ENCODE assay signal across 21 mouse cellular contexts in the genomic region with DNA sequence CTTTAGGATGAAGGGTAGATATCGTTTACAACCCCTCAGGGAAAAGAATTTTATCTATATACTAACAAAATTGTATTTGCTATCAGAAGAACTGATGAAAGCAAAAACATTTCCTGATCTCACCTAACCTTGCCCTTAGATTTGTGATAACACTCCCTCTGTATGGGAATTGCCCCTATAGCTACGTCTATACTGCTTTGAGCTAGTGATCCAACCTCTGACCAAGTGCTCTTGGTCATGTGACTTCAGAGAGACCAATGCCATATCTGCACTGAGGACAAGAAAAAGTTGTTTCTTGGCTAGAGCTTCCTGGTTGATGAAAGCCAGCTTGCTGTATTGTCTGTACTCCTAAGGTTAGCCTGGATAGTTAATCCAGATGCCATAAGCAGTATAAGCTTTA. TPM values are rescaled to one million over a fixed set of nuclear protein-coding genes. Genes with fewer than 3 reads are reported as not detected.
A peak's percentile ranks its signal among the peaks of the same experiment; 100 is the strongest.
DNase-seq lines count a peak whose midpoint lies in the region; ATAC-seq and TF ChIP-seq lines count a peak whose summit lies in the region.
"Had no signal": no experiment of that assay in that cellular context is flagged by ENCODE, and none has a peak within 500 bp of the region (broad histone marks: within the 10 kb centered on the region; RNA-seq: fewer than 3 reads in every experiment).

No protein-coding gene starts in this region.

- H3ac ChIP-seq in C2C12 (ENCODE audit: control insufficient read depth, insufficient read length, low read depth), result no peak overlapping the region

- no peak for ATAC-seq in heart, embryonic 11.5 days (replicated peaks; ENCODE audit: insufficient number of reproducible peaks, low FRiP score, low TSS enrichment)
- ATAC-seq in intestine, embryonic 16.5 days, result peak; percentile 74
- ATAC-seq: activated CD4-positive, CD25-positive, alpha-beta regulatory T cell, adult 4 months; CD4-positive, CD25-positive, alpha-beta regulatory T cell, adult 4 months; forebrain, embryonic 13.5 days; forebrain, embryonic 15.5 days; Patski had no signal

- H3K9me3 ChIP-seq in heart, embryonic 10.5 days, result no peaks in the 10 kb centered on the region
- no peaks in the 10 kb centered on the region for H3K9me3 ChIP-seq in heart, embryonic 11.5 days (replicated peaks; ENCODE audit: control insufficient read depth, low read length)
- no peaks in the 10 kb centered on the region for H3K9me3 ChIP-seq in intestine, embryonic 16.5 days (ENCODE audit: control insufficient read depth, low read length)
- H3K9me3 ChIP-seq: embryonic facial prominence, embryonic 10.5 days; embryonic facial prominence, embryonic 12.5 days; forebrain, embryonic 13.5 days; forebrain, embryonic 15.5 days; G1E had no signal

- peak; percentile 5 for DNase-seq in heart, embryonic 10.5 days (ENCODE audit: low spot score)
- DNase-seq in layer of hippocampus, adult 18-20 months (ENCODE audit: low spot score in 2 of 2), result no peak
- no peak for DNase-seq in lung, postnatal 14 days
- DNase-seq: adrenal gland, adult 8-10 months; adrenal gland, postnatal 14 days; adrenal gland, postnatal 36 days; cerebellum, adult 11-12 months; cerebellum, adult 2 months; cerebellum, adult 9-10 months had no signal

- H3K4me2 ChIP-seq in heart, embryonic 11.5 days, result no peak overlapping the region
- no peak overlapping the region for H3K4me2 ChIP-seq in intestine, embryonic 16.5 days (ENCODE audit: low read depth, low read length)
- H3K4me2 ChIP-seq: embryonic facial prominence, embryonic 12.5 days; forebrain, embryonic 13.5 days; forebrain, embryonic 15.5 days had no signal

- H3K27me3 ChIP-seq in heart, embryonic 10.5 days (ENCODE audit: insufficient read depth, poor library complexity, severe bottlenecking), result no peaks in the 10 kb centered on the region
- H3K27me3 ChIP-seq in heart, embryonic 11.5 days (ENCODE audit: control insufficient read depth, insufficient read depth, low read length), result no peaks in the 10 kb centered on the region
- H3K27me3 ChIP-seq in C2C12 (ENCODE audit: control insufficient read depth, insufficient read depth, insufficient read length), result no peaks in the 10 kb centered on the region
- no peaks in the 10 kb centered on the region for H3K27me3 ChIP-seq in intestine, embryonic 16.5 days (replicated peaks; ENCODE audit: control insufficient read depth, insufficient read depth, low read length)
- H3K27me3 ChIP-seq: CH12.LX; embryonic facial prominence, embryonic 12.5 days; forebrain, embryonic 13.5 days; forebrain, embryonic 15.5 days; Patski had no signal

- H3K79me3 ChIP-seq in C2C12 (ENCODE audit: low read depth), result no peaks in the 10 kb centered on the region

- no peak for TF ChIP-seq CTCF in C2C12 (IDR thresholded peaks at IDR 0.05; ENCODE audit: control insufficient read depth, insufficient read depth, insufficient read length)

- H3K36me3 ChIP-seq in heart, embryonic 10.5 days, result no peaks in the 10 kb centered on the region
- H3K36me3 ChIP-seq in heart, embryonic 11.5 days (ENCODE audit: control insufficient read depth, insufficient read depth, low read length), result no peaks in the 10 kb centered on the region
- H3K36me3 ChIP-seq in C2C12 (ENCODE audit: control insufficient read depth, insufficient read depth), result no peaks in the 10 kb centered on the region
- H3K36me3 ChIP-seq in intestine, embryonic 16.5 days (ENCODE audit: control insufficient read depth, insufficient read depth, low read length), result no peaks in the 10 kb centered on the region
- H3K36me3 ChIP-seq: embryonic facial prominence, embryonic 10.5 days; embryonic facial prominence, embryonic 12.5 days; forebrain, embryonic 15.5 days; G1E had no signal

- H3K4me3 ChIP-seq in heart, embryonic 10.5 days, result no peak overlapping the region
- no peak overlapping the region for H3K4me3 ChIP-seq in heart, embryonic 11.5 days (ENCODE audit: low read depth, low read length)
- H3K4me3 ChIP-seq in C2C12 (ENCODE audit: insufficient read depth, poor library complexity, severe bottlenecking), result no peak overlapping the region
- no peak overlapping the region for H3K4me3 ChIP-seq in intestine, embryonic 16.5 days (ENCODE audit: low read length)
- H3K4me3 ChIP-seq: embryonic facial prominence, embryonic 10.5 days; embryonic facial prominence, embryonic 12.5 days; forebrain, embryonic 13.5 days; forebrain, embryonic 15.5 days had no signal

- no peak overlapping the region for H3K27ac ChIP-seq in heart, embryonic 10.5 days
- H3K27ac ChIP-seq in heart, embryonic 11.5 days (ENCODE audit: low read depth, low read length), result no peak overlapping the region
- H3K27ac ChIP-seq in intestine, embryonic 16.5 days (ENCODE audit: low read length), result no peak overlapping the region
- H3K27ac ChIP-seq: embryonic facial prominence, embryonic 10.5 days; embryonic facial prominence, embryonic 12.5 days; forebrain, embryonic 13.5 days; forebrain, embryonic 15.5 days had no signal

- no peak overlapping the region for H3K9ac ChIP-seq in heart, embryonic 11.5 days (ENCODE audit: low read depth, low read length)
- no peak overlapping the region for H3K9ac ChIP-seq in intestine, embryonic 16.5 days (ENCODE audit: low read depth, low read length)
- H3K9ac ChIP-seq: embryonic facial prominence, embryonic 12.5 days; forebrain, embryonic 13.5 days; forebrain, embryonic 15.5 days had no signal

- no peaks in the 10 kb centered on the region for H3K4me1 ChIP-seq in heart, embryonic 10.5 days
- H3K4me1 ChIP-seq in heart, embryonic 11.5 days (ENCODE audit: control insufficient read depth, insufficient read depth, low read length), result no peaks in the 10 kb centered on the region
- H3K4me1 ChIP-seq in intestine, embryonic 16.5 days (ENCODE audit: control insufficient read depth, insufficient read depth, low read length), result no peaks in the 10 kb centered on the region
- H3K4me1 ChIP-seq: embryonic facial prominence, embryonic 10.5 days; embryonic facial prominence, embryonic 12.5 days; forebrain, embryonic 13.5 days; forebrain, embryonic 15.5 days had no signal

- no peaks in the 10 kb centered on the region for H3K79me2 ChIP-seq in C2C12 (ENCODE audit: control insufficient read depth, insufficient read depth)

- 83% methylated on average over 2 of the region's 2 CpGs for WGBS in heart, embryonic 10.5 days
- WGBS in heart, embryonic 11.5 days (ENCODE audit: insufficient replicate concordance), result 75% methylated on average over 2 of the region's 2 CpGs
- 58% methylated on average over 2 of the region's 2 CpGs for WGBS in intestine, embryonic 16.5 days

TF ChIP-seq in C2C12, 6 proteins besides CTCF, POLR2A, EP300 and RAD21:
- no peak for TF ChIP-seq CEBPB (IDR thresholded peaks at IDR 0.05; ENCODE audit: low read depth)
- TF ChIP-seq USF1 (IDR thresholded peaks at IDR 0.05; ENCODE audit: low read depth), result peak; percentile 45
TF ChIP-seq in C2C12: peak in this region for 1.

RNA-seq across cellular contexts. Expression of gene Pla2r1, which starts 48.2 kb away (rescaled TPM):
- polyA plus RNA-seq in heart, embryonic 10.5 days (2016; fragmentation: Nextera tagmentation; extraction: Ambion mirVana), result 3.5 and 4.1 TPM in 2 replicates
- 3.2 and 3.3 TPM in 2 replicates for polyA plus RNA-seq in heart, embryonic 11.5 days (2014; fragmentation: Nextera tagmentation; extraction: Ambion mirVana)
- polyA plus RNA-seq in C2C12 (2012; fragmentation: generic; extraction: Trizol), result 0.48 TPM
- polyA plus RNA-seq in intestine, embryonic 16.5 days (2015; fragmentation: Nextera tagmentation; extraction: Ambion mirVana), result 2.2 and 2.4 TPM in 2 replicates
- 1 to 10 TPM in 1 of 2 experiments, under 1 TPM in 1; 0.25 to 1.1 TPM for total RNA-seq in layer of hippocampus, adult 18-20 months (2021)
- total RNA-seq: CH12.LX had no signal
- polyA plus RNA-seq: CD4-positive, CD25-positive, alpha-beta regulatory T cell, adult 4 months; G1E had no signal
